Mouse (Mus musculus) liver, embryonic 13.5 days (tissue): Measurements from ENCODE around the gene Smg9. TPM values are rescaled to one million over a fixed set of nuclear protein-coding genes. Genes with fewer than 3 reads are reported as not detected.

Experiments used
- ATAC-seq: fragments of 200-750 bp; cut with Nextera tagmentation; 2 replicates; pipeline ENCODE4 v1.8.0; 2017; ENCODE audit warnings: low read depth, mild to moderate bottlenecking, moderate number of reproducible peaks, moderate library complexity
- DNase-seq: peaks from one replicate; pipeline ENCODE4 v3.0.0; 2022
- H3K27ac ChIP-seq: fragments of 300-500 bp; sonication (generic); 2 replicates; pipeline ENCODE4 v1.5.1; 2015; ENCODE audit warnings: moderate library complexity, mild to moderate bottlenecking, inconsistent platforms
- H3K27me3 ChIP-seq: fragments of 300-500 bp; sonication (generic); 2 replicates; pipeline ENCODE4 v1.6.1; 2015; ENCODE audit warnings: mild to moderate bottlenecking, inconsistent platforms
- H3K36me3 ChIP-seq: fragments of 300-500 bp; sonication (generic); 2 replicates; pipeline ENCODE4 v1.6.1; 2015; ENCODE audit warnings: mild to moderate bottlenecking, inconsistent platforms
- H3K4me1 ChIP-seq: fragments of 300-500 bp; sonication (generic); replicated peaks from 2 replicates; pipeline ENCODE4 v1.6.1; 2015; ENCODE audit warnings: inconsistent platforms
- H3K4me2 ChIP-seq: fragments of 300-500 bp; sonication (generic); 2 replicates; pipeline ENCODE4 v1.6.1; 2015; ENCODE audit warnings: inconsistent platforms, mild to moderate bottlenecking, moderate library complexity
- H3K4me3 ChIP-seq: fragments of 300-500 bp; sonication (generic); replicated peaks from 2 replicates; pipeline ENCODE4 v1.5.1; 2015; ENCODE audit warnings: mild to moderate bottlenecking, inconsistent platforms
- H3K9ac ChIP-seq: fragments of 300-500 bp; sonication (generic); 2 replicates; pipeline ENCODE4 v1.6.1; 2015; ENCODE audit warnings: mild to moderate bottlenecking, inconsistent platforms
- H3K9me3 ChIP-seq: fragments of 300-500 bp; sonication (generic); replicated peaks from 2 replicates; pipeline ENCODE4 v1.6.1; 2016; ENCODE audit warnings: inconsistent platforms
- WGBS: fragments of 180-500 bp; shearing (Covaris S2); methylation state at CpG from one replicate; pipeline ENCODE4 v1.1.7; 2015; ENCODE audit not compliant: insufficient replicate concordance; 5-methylcytosine and 5-hydroxymethylcytosine counted together
- polyA plus RNA-seq: library from polyadenylated mRNA; unstranded; fragments of >200 nt; fragmentation: Nextera tagmentation; extraction: Ambion mirVana; gene quantifications from 2 replicates; pipeline ENCODE4 v1.2.1, GENCODE M21; 2015

Gene Smg9
- polyA plus RNA-seq, 1 experiment from 2014 or later = 15.2 TPM

DNA sequence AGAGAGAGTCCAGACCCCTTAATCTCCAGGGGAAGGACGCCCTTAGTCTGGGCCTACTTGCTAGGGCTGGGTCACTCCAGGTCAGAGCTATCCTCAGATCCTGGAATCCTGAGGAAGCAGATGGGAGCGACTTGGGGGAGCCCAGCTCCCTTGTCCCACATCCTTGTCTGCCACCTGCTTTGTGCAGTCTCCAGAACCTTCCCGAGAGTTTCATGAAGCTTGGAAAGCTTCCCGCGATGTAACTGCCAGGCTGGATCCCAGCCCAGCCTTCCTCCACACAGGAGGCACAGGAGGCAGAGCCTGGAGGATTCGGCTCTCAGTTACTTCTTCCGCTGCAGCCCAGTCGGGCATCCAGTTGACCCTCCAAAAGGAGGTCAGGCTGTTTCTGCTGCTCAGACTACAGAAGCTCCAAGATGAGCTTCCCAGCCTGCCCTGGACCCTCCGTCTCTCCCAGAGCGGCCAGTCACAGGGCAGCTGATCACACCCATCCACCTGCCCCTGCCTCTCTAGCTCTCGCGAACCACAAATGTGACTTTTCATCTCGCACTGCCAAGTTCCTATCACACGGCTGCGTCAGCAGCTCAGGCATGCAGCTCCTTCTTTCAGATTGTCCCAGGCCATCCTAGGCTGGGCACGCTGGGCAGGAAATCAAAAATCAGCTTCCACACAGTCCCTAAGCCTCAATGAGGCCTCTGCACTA, 30.1 kb downstream of the Smg9 start:
- Histone ChIP-seq H3K27me3 (peaks cover 29% of the 10 kb centered on the region), H3K36me3 (no peaks in the 10 kb centered on the region), H3K4me2 (no peak overlapping the region), H3K4me3 (no peak overlapping the region), H3K4me1 (no peaks in the 10 kb centered on the region; the same call in 1 of the 2 replicates), H3K9ac (no peak overlapping the region), H3K9me3 (no peaks in the 10 kb centered on the region), H3K27ac (no peak overlapping the region)
- DNase-seq = no peak
- WGBS = 69% methylated on average over 16 of the region's 16 CpGs
- no peak for ATAC-seq

DNA sequence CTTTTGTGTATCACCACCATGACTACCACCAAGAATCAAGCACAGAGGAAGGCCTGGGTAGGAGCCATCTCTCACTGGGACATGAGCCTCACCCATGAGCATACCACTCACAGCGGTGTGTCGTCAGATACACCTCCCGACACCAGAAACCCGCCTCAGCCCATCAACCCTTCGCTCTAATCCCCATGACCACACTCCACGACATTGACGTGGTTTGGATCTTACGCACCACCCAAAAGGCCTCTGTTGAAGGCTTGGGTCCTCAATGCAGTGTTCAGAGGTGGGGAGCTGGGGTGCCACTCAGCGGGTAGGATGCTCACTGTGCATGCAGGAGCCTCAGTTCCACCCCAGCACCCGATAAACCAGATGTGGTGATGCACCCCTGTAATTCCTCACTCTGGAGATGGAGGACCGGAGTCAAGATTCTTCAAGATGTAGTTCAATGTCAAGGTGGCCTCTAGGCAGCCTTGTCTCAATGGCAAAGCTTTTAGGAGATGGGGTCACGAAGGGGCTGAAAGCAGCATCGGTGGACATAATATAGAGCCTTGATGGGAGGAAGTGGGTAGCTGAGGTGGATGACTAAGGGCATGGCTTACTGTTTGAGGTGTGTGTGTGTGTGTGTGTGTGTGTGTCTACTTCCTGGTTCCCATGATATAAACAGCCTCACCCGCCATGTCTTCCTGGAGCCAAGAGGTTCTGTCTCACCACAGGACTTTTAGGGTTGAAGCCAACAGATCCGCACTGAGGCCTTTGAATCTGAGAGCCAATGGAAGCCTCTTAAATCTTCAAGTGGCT, 31.3 kb downstream of the Smg9 start:
- no peak overlapping the region for H3K4me2 ChIP-seq
- peaks cover 29% of the 10 kb centered on the region for H3K27me3 ChIP-seq

DNA sequence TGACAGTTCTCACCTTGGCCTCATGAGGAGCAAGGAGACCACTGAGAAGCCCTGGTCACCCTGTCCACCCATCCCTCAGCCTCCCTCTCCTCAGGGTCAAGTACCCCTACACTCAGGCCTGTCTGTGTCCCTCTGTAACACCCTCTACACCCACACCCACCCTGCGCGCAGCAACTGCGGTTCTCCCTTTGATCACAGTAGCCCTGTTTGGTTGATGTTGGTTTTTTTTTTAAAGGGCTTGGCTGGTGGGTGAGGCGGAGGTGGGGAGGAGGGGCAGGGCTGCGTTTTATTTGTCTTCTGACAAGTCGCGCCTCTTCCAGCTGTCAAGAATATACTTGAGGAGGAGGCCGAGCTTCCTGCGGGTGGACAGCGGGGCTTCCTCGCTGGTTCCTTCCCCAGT, 32.3 kb downstream of the Smg9 start:
- H3K27me3 ChIP-seq = peaks cover 29% of the 10 kb centered on the region
- ATAC-seq = no peak
- no peak for DNase-seq
- H3K4me1 ChIP-seq = no peaks in the 10 kb centered on the region
- WGBS = 38% methylated on average over 11 of the region's 11 CpGs
- no peak overlapping the region for H3K4me2 ChIP-seq
- no peaks in the 10 kb centered on the region for H3K9me3 ChIP-seq
- no peak overlapping the region for H3K4me3 ChIP-seq
- no peak overlapping the region for H3K9ac ChIP-seq
- no peak overlapping the region for H3K27ac ChIP-seq
- no peaks in the 10 kb centered on the region for H3K36me3 ChIP-seq

More for the DNA sequence above, 31.3 kb downstream of the Smg9 start:
- Histone ChIP-seq H3K27ac (no peak overlapping the region), H3K36me3 (no peaks in the 10 kb centered on the region), H3K9ac (no peak overlapping the region), H3K9me3 (no peaks in the 10 kb centered on the region), H3K4me3 (no peak overlapping the region), H3K4me1 (no peaks in the 10 kb centered on the region)
- no peak for ATAC-seq
- 75% methylated on average over 15 of the region's 15 CpGs for WGBS
- DNase-seq = no peak

DNA sequence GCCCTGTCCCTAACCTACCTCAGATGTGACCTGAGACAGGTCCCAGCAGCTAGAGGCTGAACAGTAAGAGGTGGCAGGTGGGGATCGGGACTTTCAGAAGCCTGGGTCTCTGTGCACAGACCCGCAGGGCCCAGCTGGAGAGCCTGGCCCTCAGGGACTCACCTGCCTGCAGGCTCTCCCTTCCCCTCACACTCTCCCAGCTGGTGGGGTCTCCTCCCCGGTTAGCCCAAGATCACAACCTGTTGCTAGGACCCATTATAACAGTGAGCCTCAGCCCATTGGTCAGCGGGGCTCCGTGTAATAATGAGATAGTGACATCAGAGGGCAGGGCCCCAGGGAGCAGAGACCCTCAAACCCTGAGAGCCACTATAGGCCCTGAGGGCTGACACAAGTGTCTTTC, 35.9 kb downstream of the Smg9 start:
- no peak overlapping the region for H3K4me3 ChIP-seq
- no peaks in the 10 kb centered on the region for H3K9me3 ChIP-seq
- H3K4me2 ChIP-seq = no peak overlapping the region
- no peak overlapping the region for H3K9ac ChIP-seq
- no peaks in the 10 kb centered on the region for H3K36me3 ChIP-seq
- peaks cover 29% of the 10 kb centered on the region for H3K27me3 ChIP-seq
- 63% methylated on average over 5 of the region's 5 CpGs for WGBS
- ATAC-seq (no peak), DNase-seq (no peak)
- no peak overlapping the region for H3K27ac ChIP-seq
- H3K4me1 ChIP-seq = no peaks in the 10 kb centered on the region

DNA sequence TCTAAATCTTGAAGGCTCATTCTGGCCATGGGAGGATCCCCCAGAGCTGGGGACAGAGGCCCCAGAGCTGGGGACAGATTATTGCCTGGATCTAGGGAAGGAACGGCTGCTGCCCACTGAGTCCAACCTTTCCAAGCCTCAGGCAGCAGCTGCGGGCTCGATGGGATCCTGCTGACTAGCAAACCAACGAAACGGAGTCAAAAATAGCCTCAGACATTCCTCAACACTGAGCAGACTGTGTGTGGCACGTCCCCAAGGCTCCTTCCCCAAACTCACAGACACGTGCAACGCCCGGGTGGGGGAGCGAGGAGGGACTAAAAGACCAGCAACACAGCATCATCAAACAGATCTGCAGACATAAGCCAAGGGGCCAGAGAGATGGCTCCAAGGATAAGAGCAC, 38.6 kb downstream of the Smg9 start:
- Histone ChIP-seq H3K36me3 (no peaks in the 10 kb centered on the region), H3K4me2 (no peak overlapping the region), H3K4me1 (no peaks in the 10 kb centered on the region), H3K9me3 (no peaks in the 10 kb centered on the region), H3K4me3 (no peak overlapping the region), H3K27me3 (peaks cover 14% of the 10 kb centered on the region), H3K27ac (no peak overlapping the region), H3K9ac (no peak overlapping the region)
- DNase-seq (no peak), ATAC-seq (no peak)
- WGBS = 48% methylated on average over 10 of the region's 10 CpGs

DNA sequence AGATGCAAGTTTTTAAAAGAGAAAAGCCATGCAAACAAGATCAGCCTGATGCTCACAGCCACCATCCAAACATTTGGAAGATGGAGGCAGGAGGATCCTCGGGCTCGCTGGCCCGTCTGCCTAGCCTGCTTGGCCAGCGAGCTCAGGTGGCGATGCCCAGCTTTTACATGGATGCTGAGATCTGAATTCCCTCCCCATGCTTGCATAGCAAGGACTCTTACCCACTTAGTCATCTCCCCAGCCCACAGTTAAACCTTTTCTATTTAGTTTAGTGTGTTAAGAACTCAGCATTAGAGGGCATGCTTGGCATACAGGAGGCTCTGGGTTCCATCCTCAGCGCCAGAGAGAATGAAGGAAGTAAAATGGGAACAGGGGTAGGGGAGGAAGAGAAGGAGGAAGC, 39.8 kb downstream of the Smg9 start:
- no peak overlapping the region for H3K4me2 ChIP-seq
- no peak for DNase-seq

DNA sequence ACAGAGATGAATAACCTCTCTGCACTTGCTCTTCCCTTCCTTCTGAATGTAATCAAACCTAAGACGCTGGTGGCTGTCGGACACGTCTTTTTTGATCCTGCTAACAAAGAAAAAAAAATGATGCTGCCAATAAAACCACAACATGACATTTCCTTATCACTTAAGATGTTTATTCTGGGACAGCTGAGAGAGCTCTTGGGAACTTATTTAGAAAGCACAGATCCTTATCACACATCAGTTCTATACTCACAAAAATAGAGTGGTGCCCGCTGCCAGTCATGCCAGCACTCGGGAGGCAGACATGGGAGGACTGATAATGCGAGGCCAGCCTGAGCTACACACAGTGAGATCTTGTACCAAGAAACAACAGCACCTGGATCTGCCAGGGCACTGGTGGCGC, 40.5 kb downstream of the Smg9 start:
- H3K36me3 ChIP-seq = no peaks in the 10 kb centered on the region
- H3K9ac ChIP-seq = no peak overlapping the region
- no peak overlapping the region for H3K4me2 ChIP-seq
- no peak for DNase-seq
- ATAC-seq = no peak
- 57% methylated on average over 7 of the region's 7 CpGs for WGBS
- no peak overlapping the region for H3K4me3 ChIP-seq
- H3K27me3 ChIP-seq = no peaks in the 10 kb centered on the region
- no peaks in the 10 kb centered on the region for H3K9me3 ChIP-seq
- no peaks in the 10 kb centered on the region for H3K4me1 ChIP-seq
- no peak overlapping the region for H3K27ac ChIP-seq

More for the DNA sequence above, 39.8 kb downstream of the Smg9 start:
- H3K9me3 ChIP-seq = no peaks in the 10 kb centered on the region
- H3K36me3 ChIP-seq = no peaks in the 10 kb centered on the region
- H3K27me3 ChIP-seq = peaks cover 2% of the 10 kb centered on the region; the same call in 1 of the 2 replicates
- no peak for ATAC-seq
- no peaks in the 10 kb centered on the region for H3K4me1 ChIP-seq
- no peak overlapping the region for H3K4me3 ChIP-seq
- H3K9ac ChIP-seq = no peak overlapping the region
- 67% methylated on average over 6 of the region's 6 CpGs for WGBS
- H3K27ac ChIP-seq = no peak overlapping the region

DNA sequence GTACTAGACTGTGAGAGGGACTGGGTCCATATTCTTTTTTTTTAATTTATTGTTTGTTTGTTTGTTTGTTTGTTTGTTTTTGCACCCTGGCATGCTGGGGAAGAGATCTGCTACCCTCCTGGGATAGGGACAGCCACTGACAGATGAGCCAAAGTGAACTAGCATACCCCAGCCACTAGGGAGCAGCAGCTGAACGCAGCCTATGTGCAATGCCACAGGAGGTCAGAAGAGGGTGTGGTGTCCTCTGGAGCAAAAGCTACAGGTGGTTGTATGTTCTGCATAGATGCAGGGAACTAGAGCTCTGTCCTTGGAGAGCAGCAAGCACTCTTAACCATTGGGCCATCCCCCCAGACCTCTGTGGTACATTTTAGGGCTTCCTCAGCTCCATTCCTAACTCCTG, 42.4 kb downstream of the Smg9 start:
- Histone ChIP-seq H3K4me1 (no peaks in the 10 kb centered on the region), H3K9me3 (no peaks in the 10 kb centered on the region), H3K9ac (no peak overlapping the region), H3K36me3 (no peaks in the 10 kb centered on the region), H3K4me2 (no peak overlapping the region), H3K27ac (no peak overlapping the region), H3K4me3 (no peak overlapping the region), H3K27me3 (no peaks in the 10 kb centered on the region)
- peak; percentile 54; the same call in 1 of the 2 replicates for ATAC-seq
- peak; percentile 47 for DNase-seq
- WGBS = 9% methylated on average over 1 of the region's 1 CpGs

DNA sequence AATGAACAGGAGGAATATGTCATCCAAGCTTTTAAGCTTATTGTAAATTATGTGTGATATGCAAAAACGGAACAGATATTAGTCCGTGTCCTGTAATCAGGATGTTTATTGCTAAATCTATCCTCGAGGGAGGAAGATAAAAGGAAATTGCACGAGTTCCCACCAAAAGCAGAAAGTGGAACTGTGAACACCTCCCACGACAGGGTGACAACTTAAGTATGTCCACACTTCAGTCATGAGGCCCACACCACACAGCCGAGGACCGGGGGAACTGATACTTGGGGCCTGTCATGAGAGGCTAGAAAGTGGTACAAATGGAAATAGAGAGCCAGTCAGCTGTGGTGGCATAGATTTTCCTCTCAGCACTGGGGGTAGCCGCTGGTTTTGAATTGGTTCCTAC, 42.9 kb downstream of the Smg9 start:
- Histone ChIP-seq H3K27me3 (no peaks in the 10 kb centered on the region), H3K4me1 (no peaks in the 10 kb centered on the region), H3K27ac (no peak overlapping the region), H3K4me2 (no peak overlapping the region), H3K9ac (no peak overlapping the region), H3K36me3 (no peaks in the 10 kb centered on the region), H3K9me3 (no peaks in the 10 kb centered on the region), H3K4me3 (no peak overlapping the region)
- DNase-seq (no peak), ATAC-seq (no peak)
- 49% methylated on average over 8 of the region's 8 CpGs for WGBS

DNA sequence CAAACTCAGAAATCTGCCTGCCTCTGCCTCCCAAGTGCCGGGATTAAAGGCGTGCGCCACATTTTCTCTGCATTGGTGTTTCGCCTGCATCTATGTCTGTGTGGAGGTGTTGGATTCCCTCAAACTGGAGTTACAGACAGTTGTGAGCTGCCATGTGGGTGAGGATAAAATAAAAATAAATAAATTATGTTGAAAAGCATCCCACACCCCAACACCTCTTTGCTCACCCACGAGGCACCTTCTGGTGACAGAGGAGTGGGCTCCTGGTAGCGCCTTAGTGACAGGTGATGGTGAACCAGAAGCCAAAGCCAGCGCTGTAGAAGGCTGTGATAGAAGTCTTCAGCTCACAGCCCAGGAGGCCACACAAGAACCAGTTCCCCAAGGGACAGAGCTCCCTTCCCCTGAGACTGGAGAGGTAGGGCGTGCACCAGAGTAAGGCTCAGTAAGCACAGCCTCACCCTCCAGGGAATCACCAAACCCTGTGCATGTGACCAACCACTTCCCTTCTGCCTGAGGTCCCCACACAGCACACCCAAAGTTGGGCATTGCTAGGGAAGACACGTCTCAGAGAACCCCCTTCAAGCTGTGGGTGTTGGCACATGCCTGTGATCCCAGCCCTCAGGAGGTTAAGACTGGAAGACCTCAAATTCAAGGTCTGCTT, 46.0 kb downstream of the Smg9 start:
- Histone ChIP-seq H3K27ac (no peak overlapping the region), H3K9me3 (no peaks in the 10 kb centered on the region), H3K4me2 (no peak overlapping the region), H3K36me3 (no peaks in the 10 kb centered on the region), H3K9ac (no peak overlapping the region), H3K27me3 (0 out of 2 replicates have a peak, but pooled peaks cover 2% of the 10 kb centered on the region), H3K4me3 (no peak overlapping the region), H3K4me1 (peaks cover 3% of the 10 kb centered on the region)
- WGBS = 67% methylated on average over 9 of the region's 9 CpGs
- DNase-seq = no peak
- no peak for ATAC-seq

DNA sequence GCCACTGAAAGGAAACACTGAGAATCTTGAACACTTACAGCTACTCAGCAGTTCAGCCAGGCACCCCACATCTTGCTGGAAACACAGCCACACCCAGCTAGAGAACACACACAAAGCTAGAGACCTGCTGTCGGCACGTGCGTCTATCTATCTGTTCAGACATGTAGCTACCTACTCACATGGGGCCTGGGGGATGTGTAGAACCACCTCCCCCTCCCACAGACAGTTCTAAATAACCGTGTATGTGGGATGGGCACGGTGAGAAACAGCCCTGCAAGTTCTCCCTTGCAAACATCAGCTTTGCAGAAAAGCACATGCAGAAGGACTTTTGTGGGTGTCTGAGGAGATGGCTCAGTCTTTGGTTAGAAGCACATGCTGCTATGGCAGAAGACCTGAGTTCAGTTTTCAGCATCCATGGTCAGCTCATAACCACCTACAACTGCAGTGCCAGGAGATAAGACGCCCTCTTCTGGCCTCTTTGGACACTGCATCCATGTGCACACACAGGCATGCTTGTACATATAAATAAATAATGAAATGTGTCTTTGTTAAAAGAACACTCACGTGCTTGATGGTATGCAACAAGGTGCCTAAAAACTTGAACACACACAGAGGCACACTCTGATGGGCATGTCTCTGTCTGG, 47.4 kb downstream of the Smg9 start:
- H3K4me3 ChIP-seq = no peak overlapping the region
- no peak overlapping the region for H3K4me2 ChIP-seq
- WGBS = 46% methylated on average over 7 of the region's 7 CpGs
- no peak overlapping the region for H3K27ac ChIP-seq
- H3K9me3 ChIP-seq = no peaks in the 10 kb centered on the region
- H3K9ac ChIP-seq = no peak overlapping the region
- DNase-seq (no peak), ATAC-seq (no peak)
- H3K36me3 ChIP-seq = no peaks in the 10 kb centered on the region
- peaks cover 15% of the 10 kb centered on the region for H3K4me1 ChIP-seq
- H3K27me3 ChIP-seq = 0 out of 2 replicates have a peak, but pooled peaks cover 2% of the 10 kb centered on the region
